Mouse (Mus musculus) MEL (cell line): ENCODE measurements around the gene Ptprn2. TPM values are rescaled to one million over a fixed set of nuclear protein-coding genes. Genes with fewer than 3 reads are reported as not detected.

Source experiments
- DNase-seq: peaks from one replicate; pipeline ENCODE4 v3.0.0; 2011; ENCODE audit warnings: low read depth, low spot score
- H3K27ac ChIP-seq: 2 replicates; pipeline ENCODE4 v1.5.1; 2012; ENCODE audit warnings: low read depth, mild to moderate bottlenecking, control low read depth, low read length, moderate library complexity; ENCODE audit not compliant: control insufficient read depth
- H3K27me3 ChIP-seq, 2 experiments: fragments of 150-350 bp in 1 of 2; sonication (generic) in 1 of 2; 2 replicates each; pipeline ENCODE4 v1.6.1; 2012; ENCODE audit warnings: low read length in 2 of 2, mild to moderate bottlenecking in 2 of 2, improper control_type of control experiment in 1 of 2, moderate library complexity in 1 of 2; ENCODE audit not compliant: insufficient read depth in 2 of 2, control insufficient read depth in 1 of 2
- H3K36me3 ChIP-seq, 2 experiments: 2 replicates each; pipeline ENCODE4 v1.6.1; 2012 to 2014; ENCODE audit warnings: low read length in 2 of 2, improper control_type of control experiment in 1 of 2, inconsistent platforms in 1 of 2, mild to moderate bottlenecking in 1 of 2; ENCODE audit not compliant: insufficient read depth in 2 of 2, control insufficient read depth in 1 of 2
- H3K4me1 ChIP-seq, 2 experiments: fragments of 150-350 bp in 1 of 2; sonication (generic) in 1 of 2; 2 replicates each; pipeline ENCODE4 v1.6.1; 2012; ENCODE audit warnings: low read length in 2 of 2, improper control_type of control experiment in 1 of 2, mild to moderate bottlenecking in 1 of 2; ENCODE audit not compliant: insufficient read depth in 2 of 2, control insufficient read depth in 1 of 2
- H3K4me3 ChIP-seq, 2 experiments: fragments of 150-350 bp in 1 of 2; sonication (generic) in 1 of 2; 2 replicates each; pipeline ENCODE4 v1.5.1; 2012; ENCODE audit warnings: low read depth in 2 of 2, low read length in 2 of 2, mild to moderate bottlenecking in 2 of 2, moderate library complexity in 2 of 2, control low read depth in 1 of 2, improper control_type of control experiment in 1 of 2; ENCODE audit not compliant: control insufficient read depth in 1 of 2, insufficient read depth in 1 of 2
- H3K79me2 ChIP-seq: 2 replicates; pipeline ENCODE4 v1.6.1; 2012; ENCODE audit warnings: mild to moderate bottlenecking, low read length, moderate library complexity; ENCODE audit not compliant: control insufficient read depth, poor library complexity, insufficient read depth
- H3K9ac ChIP-seq: 2 replicates; pipeline ENCODE4 v1.6.1; 2012; ENCODE audit warnings: low read depth, mild to moderate bottlenecking, control low read depth, low read length, moderate library complexity; ENCODE audit not compliant: control insufficient read depth, poor library complexity, severe bottlenecking
- H3K9me3 ChIP-seq: fragments of 150-350 bp; sonication (generic); replicated peaks from 2 replicates; pipeline ENCODE4 v1.6.1; 2012; ENCODE audit warnings: mild to moderate bottlenecking, low read length, improper control_type of control experiment, moderate library complexity; ENCODE audit not compliant: insufficient read depth
- CHD1 ChIP-seq: IDR thresholded peaks from 2 replicates; pipeline ENCODE4 v1.6.1; 2012; ENCODE audit warnings: low read depth, mild to moderate bottlenecking, inconsistent platforms, low read length, improper control_type of control experiment
- CTCF ChIP-seq, 3 experiments: IDR thresholded peaks in 2 of 3; conservative IDR thresholded peaks in 1 of 3; 2 replicates each; pipeline ENCODE4 v1.5.1; 2011 to 2012; ENCODE audit warnings: low read length in 3 of 3, low read depth in 2 of 3, mild to moderate bottlenecking in 2 of 3, improper control_type of control experiment in 1 of 3, inconsistent platforms in 1 of 3, mixed read lengths in 1 of 3, moderate library complexity in 1 of 3; ENCODE audit not compliant: control insufficient read depth in 1 of 3, insufficient read depth in 1 of 3, poor library complexity in 1 of 3, severe bottlenecking in 1 of 3
- ELF1 ChIP-seq: IDR thresholded peaks from 2 replicates; pipeline ENCODE4 v1.6.1; 2014; ENCODE audit warnings: low read depth, mild to moderate bottlenecking, inconsistent platforms, low read length, improper control_type of control experiment, moderate library complexity
- ETS1 ChIP-seq: IDR thresholded peaks from 2 replicates; pipeline ENCODE4 v1.6.1; 2012; ENCODE audit warnings: low read depth, mild to moderate bottlenecking, inconsistent platforms, low read length, improper control_type of control experiment, moderate library complexity
- GABPA ChIP-seq: IDR thresholded peaks from 2 replicates; pipeline ENCODE4 v1.6.1; 2012; ENCODE audit warnings: low read depth, mild to moderate bottlenecking, inconsistent platforms, low read length, improper control_type of control experiment, moderate library complexity
- GATA1 ChIP-seq: IDR thresholded peaks from 2 replicates; pipeline ENCODE4 v1.6.1; 2011; ENCODE audit warnings: low read depth, low read length, improper control_type of control experiment
- JUND ChIP-seq: IDR thresholded peaks from 2 replicates; pipeline ENCODE4 v1.6.1; 2011; ENCODE audit warnings: low read depth, mild to moderate bottlenecking, improper control_type of control experiment, low read length
- KAT2A ChIP-seq: conservative IDR thresholded peaks from 2 replicates; pipeline ENCODE4 v1.6.1; 2012; ENCODE audit warnings: low read depth, low read length, improper control_type of control experiment, inconsistent platforms
- MAFK ChIP-seq: IDR thresholded peaks from 2 replicates; pipeline ENCODE4 v1.6.1; 2011; ENCODE audit warnings: low read depth, mild to moderate bottlenecking, low read length, improper control_type of control experiment, borderline replicate concordance
- MAZ ChIP-seq: IDR thresholded peaks from 2 replicates; pipeline ENCODE4 v1.6.1; 2012; ENCODE audit warnings: low read depth, mild to moderate bottlenecking, inconsistent platforms, low read length, improper control_type of control experiment
- MXI1 ChIP-seq: IDR thresholded peaks from 2 replicates; pipeline ENCODE4 v1.6.1; 2011; ENCODE audit warnings: mild to moderate bottlenecking, low read depth, low read length, improper control_type of control experiment
- MYB ChIP-seq: IDR thresholded peaks from 2 replicates; pipeline ENCODE4 v1.6.1; 2011; ENCODE audit warnings: mild to moderate bottlenecking, low read depth, low read length, improper control_type of control experiment
- MYC ChIP-seq: IDR thresholded peaks from 2 replicates; pipeline ENCODE4 v1.6.1; 2011; ENCODE audit warnings: low read depth, mild to moderate bottlenecking, low read length, improper control_type of control experiment, moderate library complexity
- NRF1 ChIP-seq: IDR thresholded peaks from 2 replicates; pipeline ENCODE4 v1.6.1; 2014; ENCODE audit warnings: low read depth, mild to moderate bottlenecking, inconsistent platforms, low read length, improper control_type of control experiment, moderate library complexity; ENCODE audit not compliant: poor library complexity, insufficient read depth, severe bottlenecking
- POLR2A ChIP-seq, 2 experiments: IDR thresholded peaks; 2 replicates each; pipeline ENCODE4 v1.6.1; 2011 to 2012; ENCODE audit warnings: low read length in 2 of 2, mild to moderate bottlenecking in 2 of 2, control low read depth in 1 of 2, improper control_type of control experiment in 1 of 2, low read depth in 1 of 2, moderate library complexity in 1 of 2; ENCODE audit not compliant: control insufficient read depth in 1 of 2, insufficient read depth in 1 of 2, poor library complexity in 1 of 2
- POLR2AphosphoS2 ChIP-seq: IDR thresholded peaks from 2 replicates; pipeline ENCODE4 v1.6.1; 2011; ENCODE audit warnings: low read length, improper control_type of control experiment
- SMC3 ChIP-seq: IDR thresholded peaks from 2 replicates; pipeline ENCODE4 v1.6.1; 2011; ENCODE audit warnings: low read depth, low read length, improper control_type of control experiment
- TAL1 ChIP-seq: IDR thresholded peaks from 2 replicates; pipeline ENCODE4 v1.6.1; 2012; ENCODE audit warnings: mild to moderate bottlenecking, inconsistent platforms, low read length, moderate library complexity, mixed read lengths
- TBP ChIP-seq: IDR thresholded peaks from 2 replicates; pipeline ENCODE4 v1.8.0; 2011; ENCODE audit warnings: low read depth, low read length, improper control_type of control experiment
- UBTF ChIP-seq: IDR thresholded peaks from 2 replicates; pipeline ENCODE4 v1.6.1; 2012; ENCODE audit warnings: low read depth, mild to moderate bottlenecking, inconsistent platforms, low read length, improper control_type of control experiment, moderate library complexity, borderline replicate concordance; ENCODE audit not compliant: insufficient read depth
- USF2 ChIP-seq, 2 experiments: IDR thresholded peaks; 2 replicates each; pipeline ENCODE4 v1.6.1; 2011 to 2012; ENCODE audit warnings: improper control_type of control experiment in 2 of 2, low read length in 2 of 2, borderline replicate concordance in 1 of 2, inconsistent platforms in 1 of 2, low read depth in 1 of 2, mild to moderate bottlenecking in 1 of 2; ENCODE audit not compliant: insufficient read depth in 1 of 2
- ZKSCAN1 ChIP-seq: IDR thresholded peaks from 2 replicates; pipeline ENCODE4 v1.6.1; 2012; ENCODE audit warnings: low read depth, mild to moderate bottlenecking, inconsistent platforms, low read length, improper control_type of control experiment, moderate library complexity
- ZMIZ1 ChIP-seq: IDR thresholded peaks from 2 replicates; pipeline ENCODE4 v1.6.1; 2012; ENCODE audit warnings: low read depth, mild to moderate bottlenecking, inconsistent platforms, low read length, improper control_type of control experiment, moderate library complexity
- ZNF384 ChIP-seq: IDR thresholded peaks from 2 replicates; pipeline ENCODE4 v1.6.1; 2012; ENCODE audit warnings: low read depth, mild to moderate bottlenecking, inconsistent platforms, low read length, improper control_type of control experiment
- polyA plus RNA-seq, 2 experiments: library from polyadenylated mRNA; stranded (reverse) in 1 of 2; unstranded in 1 of 2; fragments of >175 nt in 1 of 2; fragments of >200 nt in 1 of 2; gene quantifications; 2 replicates each; pipeline versions ENCODE4 v1.2.1 to v1.2.4; 2012; ENCODE audit warnings: low replicate concordance in 2 of 2, low read depth in 1 of 2; ENCODE audit not compliant: insufficient read length in 2 of 2, insufficient read depth in 1 of 2, missing spikeins in 1 of 2
- total RNA-seq: library from RNA; depleted of rRNA; stranded (reverse); fragments of 300-350 nt; gene quantifications from 2 replicates; pipeline ENCODE4 v1.2.3, GENCODE M21; 2012

Gene Ptprn2
- total and polyA plus RNA-seq, 3 experiments = not detected

DNA sequence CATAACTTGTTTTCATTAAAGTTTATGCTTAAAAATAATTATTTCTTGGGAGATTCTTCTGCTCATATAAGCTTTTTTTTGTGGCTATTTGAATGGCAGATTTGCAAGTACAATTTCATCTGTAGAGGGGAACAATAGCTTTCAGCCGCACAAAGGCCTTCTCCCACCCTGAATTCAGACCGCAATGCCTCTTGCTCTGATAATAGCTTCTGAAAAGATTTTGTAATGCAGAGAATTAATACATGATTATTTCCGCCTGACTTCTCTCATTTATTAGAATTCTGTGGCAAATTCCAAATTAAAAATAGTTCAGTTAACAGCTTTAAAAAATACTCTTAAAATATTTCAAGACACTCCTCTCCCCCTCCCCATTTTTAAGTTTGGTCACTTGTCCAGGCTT is 671.3 kb downstream of the Ptprn2 start:
- H3K27me3 ChIP-seq = no peaks in the 10 kb centered on the region

DNA sequence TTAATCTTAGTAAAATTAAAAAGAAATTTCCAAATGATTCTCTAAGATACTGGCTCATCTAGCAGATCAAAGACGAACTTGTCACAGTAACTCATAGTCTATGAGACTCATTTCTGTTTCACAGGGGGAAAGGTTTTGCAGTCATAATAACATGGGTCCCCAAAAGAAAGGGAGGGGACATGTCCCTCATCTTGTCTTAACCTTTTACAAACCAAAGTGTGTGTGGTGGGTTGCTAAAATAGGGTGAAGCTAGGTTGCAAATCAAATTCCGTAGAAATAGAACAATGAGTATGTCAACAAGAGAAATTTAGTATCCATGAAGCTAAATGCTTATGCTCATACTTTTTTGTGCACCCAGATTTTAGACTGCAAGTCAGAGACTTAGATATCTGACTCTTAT is 671.7 kb downstream of the Ptprn2 start:
- H3K27me3 ChIP-seq = no peaks in the 10 kb centered on the region

More for the DNA sequence above, 671.3 kb downstream of the Ptprn2 start:
- Histone ChIP-seq H3K9me3 (no peaks in the 10 kb centered on the region), H3K79me2 (no peaks in the 10 kb centered on the region), H3K9ac (no peak overlapping the region), H3K4me1 (no peaks in the 10 kb centered on the region), H3K27ac (no peak overlapping the region), H3K36me3 (no peaks in the 10 kb centered on the region), H3K4me3 (no peak overlapping the region)
- DNase-seq = no peak
- no peak for TF ChIP-seq JUND
- no peak for TF ChIP-seq ETS1
- TF ChIP-seq ZMIZ1 = no peak
- no peak for TF ChIP-seq POLR2A (IDR thresholded peaks at IDR 0.05; ENCODE audit: control insufficient read depth in 1 of 2, insufficient read depth in 1 of 2, low read depth in 1 of 2, low read length in 2 of 2, poor library complexity in 1 of 2)
- no peak for TF ChIP-seq MAFK
- TF ChIP-seq GATA1 = no peak
- TF ChIP-seq MXI1 = no peak

DNA sequence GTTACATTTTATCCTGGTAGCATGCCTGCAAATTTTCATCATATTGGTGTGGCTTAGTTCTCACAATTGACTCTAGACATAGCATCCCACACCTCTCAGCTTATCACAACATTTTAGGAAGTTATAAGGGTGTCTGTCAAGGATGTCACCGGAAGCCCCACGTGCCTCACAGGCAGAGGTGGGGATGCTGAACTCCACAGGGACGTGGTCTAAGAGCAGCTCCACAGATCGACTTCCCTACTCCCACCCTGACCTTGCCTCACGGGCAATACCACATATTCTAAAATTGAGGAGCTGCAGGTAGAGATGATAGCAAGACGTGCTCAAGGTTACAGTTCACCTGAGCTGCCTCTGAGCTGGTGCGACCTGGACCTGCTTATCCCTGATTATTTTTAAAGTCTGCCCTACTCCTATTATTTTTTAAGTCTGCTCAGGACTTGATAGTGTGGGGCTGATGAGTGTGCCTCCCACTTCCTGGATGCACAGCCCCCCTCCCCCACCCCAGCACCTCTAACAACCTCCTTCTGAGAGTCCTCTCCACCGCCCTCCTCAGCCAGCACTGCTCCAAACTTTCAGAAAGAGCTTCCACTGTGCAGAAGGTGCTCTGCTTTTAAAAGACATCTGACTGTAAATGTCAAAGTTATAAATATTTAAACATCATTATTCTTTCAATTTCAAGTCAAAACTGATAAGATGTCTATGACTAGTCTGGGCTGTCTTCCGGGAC is 672.3 kb downstream of the Ptprn2 start:
- H3K36me3 ChIP-seq = no peaks in the 10 kb centered on the region
- H3K79me2 ChIP-seq = no peaks in the 10 kb centered on the region
- H3K27me3 ChIP-seq = no peaks in the 10 kb centered on the region
- no peaks in the 10 kb centered on the region for H3K4me1 ChIP-seq
- no peaks in the 10 kb centered on the region for H3K9me3 ChIP-seq
- DNase-seq = no peak
- no peak for TF ChIP-seq UBTF
- TF ChIP-seq ETS1 = no peak
- TF ChIP-seq POLR2AphosphoS2 = no peak
- no peak for TF ChIP-seq CTCF (IDR thresholded peaks at IDR 0.05 in 2 of 3, conservative IDR thresholded peaks at IDR 0.05 in 1 of 3; ENCODE audit: control insufficient read depth in 1 of 3, insufficient read depth in 1 of 3, low read depth in 2 of 3, low read length in 3 of 3, poor library complexity in 1 of 3, severe bottlenecking in 1 of 3)
- TF ChIP-seq NRF1 = no peak
- TF ChIP-seq JUND = no peak
- no peak for TF ChIP-seq ZNF384
- TF ChIP-seq POLR2A (IDR thresholded peaks at IDR 0.05; ENCODE audit: control insufficient read depth in 1 of 2, insufficient read depth in 1 of 2, low read depth in 1 of 2, low read length in 2 of 2, poor library complexity in 1 of 2) = no peak
- TF ChIP-seq ZKSCAN1 = no peak
- no peak for TF ChIP-seq GATA1
- no peak for TF ChIP-seq TBP
- no peak for TF ChIP-seq GABPA
- H3K27ac ChIP-seq = no peak overlapping the region
- no peak overlapping the region for H3K4me3 ChIP-seq
- no peak overlapping the region for H3K9ac ChIP-seq

More for the DNA sequence above, 671.7 kb downstream of the Ptprn2 start:
- DNase-seq = no peak
- no peaks in the 10 kb centered on the region for H3K79me2 ChIP-seq
- no peak overlapping the region for H3K4me3 ChIP-seq
- no peaks in the 10 kb centered on the region for H3K9me3 ChIP-seq
- H3K27ac ChIP-seq = no peak overlapping the region
- no peaks in the 10 kb centered on the region for H3K36me3 ChIP-seq
- no peaks in the 10 kb centered on the region for H3K4me1 ChIP-seq
- no peak for TF ChIP-seq ZKSCAN1
- no peak for TF ChIP-seq NRF1
- no peak for TF ChIP-seq POLR2A (IDR thresholded peaks at IDR 0.05; ENCODE audit: control insufficient read depth in 1 of 2, insufficient read depth in 1 of 2, low read depth in 1 of 2, low read length in 2 of 2, poor library complexity in 1 of 2)
- no peak for TF ChIP-seq CHD1
- no peak for TF ChIP-seq ELF1
- TF ChIP-seq MYB = no peak
- no peak for TF ChIP-seq ZMIZ1
- no peak for TF ChIP-seq MAZ
- no peak for TF ChIP-seq USF2 (IDR thresholded peaks at IDR 0.05; ENCODE audit: borderline replicate concordance in 1 of 2, insufficient read depth in 1 of 2, low read depth in 1 of 2, low read length in 2 of 2)
- TF ChIP-seq SMC3 = no peak
- no peak for TF ChIP-seq TAL1
- TF ChIP-seq MXI1 = no peak
- TF ChIP-seq MYC = no peak
- no peak for TF ChIP-seq KAT2A
- H3K9ac ChIP-seq = no peak overlapping the region
